Mouse (Mus musculus) neutrophil, adult 65 days (primary cell): ENCODE results near the gene Dynlt3. TPM values are rescaled to one million over a fixed set of nuclear protein-coding genes. Genes with fewer than 3 reads are reported as not detected.

Source experiments
- total RNA-seq: library from RNA; stranded (reverse); gene quantifications from 2 replicates; pipeline ENCODE4 v1.2.4, GENCODE M21; 2023

The Dynlt3 gene
- 20.2 and 20.6 TPM in 2 replicates for total RNA-seq

GRCm38 (mm10) chrX:9662391-9663111 is at the start of gene Dynlt3:
TSS of gene Dynlt3 (minus strand) at chrX:9663003.

Other genes with a start within 250 kb of the Dynlt3 start
- 1,145 and 1,160 TPM in 2 replicates for gene Cybb, start 175.2 kb downstream of the Dynlt3 start, total RNA-seq
- gene H2al1o, start 90.6 kb downstream of the Dynlt3 start, total RNA-seq: not detected in 2 replicates
- gene Hypm, start 183.9 kb upstream of the Dynlt3 start, total RNA-seq: not detected in 2 replicates
- not detected in 2 replicates for gene H2al3, start 186.7 kb upstream of the Dynlt3 start, total RNA-seq
- gene Sytl5, start 222.6 kb upstream of the Dynlt3 start, total RNA-seq: not detected in 2 replicates